Mouse (Mus musculus) midbrain, embryonic 14.5 days (tissue): ENCODE measurements at regions not wholly inside any gene's neighbourhood (a gene's known extent, or its start where the extent isn't known, plus 50 kb on each side); places are given as distances from the start of the nearest gene placed in this dataset.

Experiments
- ATAC-seq: fragments of 200-750 bp; cut with Nextera tagmentation; 2 replicates; pipeline ENCODE4 v1.8.0; 2017; ENCODE audit warnings: moderate number of reproducible peaks, moderate library complexity; ENCODE audit not compliant: low FRiP score, low TSS enrichment
- DNase-seq: peaks from one replicate; pipeline ENCODE4 v3.0.0-alpha.2; 2015
- H3K27ac ChIP-seq: fragments of 300-500 bp; sonication (generic); replicated peaks from 2 replicates; pipeline ENCODE4 v1.5.1; 2014; ENCODE audit warnings: mild to moderate bottlenecking, low read depth, low read length, moderate library complexity
- H3K27me3 ChIP-seq: fragments of 300-500 bp; sonication (generic); 2 replicates; pipeline ENCODE4 v1.6.1; 2014; ENCODE audit warnings: low read length, control low read depth, mixed read lengths; ENCODE audit not compliant: control insufficient read depth, insufficient read depth
- H3K36me3 ChIP-seq: fragments of 300-500 bp; sonication (generic); 2 replicates; pipeline ENCODE4 v1.6.1; 2014; ENCODE audit warnings: low read length, control low read depth; ENCODE audit not compliant: control insufficient read depth, insufficient read depth
- H3K4me1 ChIP-seq: fragments of 300-500 bp; sonication (generic); 2 replicates; pipeline ENCODE4 v1.6.1; 2014; ENCODE audit warnings: mild to moderate bottlenecking, antibody characterized with exemption, low read length, control low read depth; ENCODE audit not compliant: control insufficient read depth, insufficient read depth
- H3K4me2 ChIP-seq: fragments of 300-500 bp; sonication (generic); 2 replicates; pipeline ENCODE4 v1.6.1; 2014; ENCODE audit warnings: mild to moderate bottlenecking, low read length, moderate library complexity
- H3K4me3 ChIP-seq: fragments of 300-500 bp; sonication (generic); replicated peaks from 2 replicates; pipeline ENCODE4 v1.5.1; 2014; ENCODE audit warnings: low read depth, low read length
- H3K9ac ChIP-seq: fragments of 300-500 bp; sonication (generic); replicated peaks from 2 replicates; pipeline ENCODE4 v1.6.1; 2014; ENCODE audit warnings: mild to moderate bottlenecking, low read length, moderate library complexity
- H3K9me3 ChIP-seq: fragments of 300-500 bp; sonication (generic); 2 replicates; pipeline ENCODE4 v1.6.1; 2016; ENCODE audit warnings: low read length, control low read depth, mixed read lengths; ENCODE audit not compliant: control insufficient read depth
- WGBS: fragments of 180-500 bp; shearing (Covaris S2); extraction: QIAGEN DNeasy Blood & Tissue Kit; methylation state at CpG from one replicate; pipeline ENCODE4 v1.1.7; 2014; 5-methylcytosine and 5-hydroxymethylcytosine counted together

DNA sequence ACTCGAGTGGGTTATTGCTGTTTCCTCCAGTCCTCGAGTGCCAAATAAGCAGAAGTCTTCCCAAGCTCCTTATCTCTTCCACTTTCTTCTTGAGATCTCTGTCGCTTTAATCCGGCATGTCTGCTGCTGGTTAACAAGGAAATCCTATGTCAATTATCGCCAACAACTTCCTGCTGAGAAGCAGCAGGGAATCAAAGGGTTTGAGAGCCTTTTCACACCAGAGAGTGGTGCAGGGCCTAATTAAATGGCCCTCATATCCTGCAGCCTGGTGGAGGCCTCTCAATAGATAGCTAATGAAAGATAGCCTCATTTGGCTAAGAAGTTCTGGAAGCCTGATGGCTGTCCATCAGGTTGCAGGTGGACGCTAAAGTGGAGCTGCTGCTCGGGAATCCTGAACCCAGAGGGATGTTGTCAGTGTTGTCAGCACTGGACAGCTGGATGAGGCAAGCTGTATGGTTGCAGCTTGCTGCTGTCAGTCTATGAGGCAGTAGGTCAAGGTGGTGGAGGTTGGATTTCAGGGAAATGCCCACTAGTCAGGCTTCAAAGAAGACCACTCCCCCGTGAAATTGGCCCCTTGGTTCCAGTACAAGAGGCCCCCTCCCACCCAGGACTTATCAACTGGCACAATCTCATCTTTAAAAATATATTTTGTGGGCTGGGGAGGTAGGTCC is 225.5 kb downstream of the Rab11fip2 start:
- Histone ChIP-seq H3K9me3 (no peaks in the 10 kb centered on the region), H3K36me3 (no peaks in the 10 kb centered on the region), H3K9ac (no peak overlapping the region)

DNA sequence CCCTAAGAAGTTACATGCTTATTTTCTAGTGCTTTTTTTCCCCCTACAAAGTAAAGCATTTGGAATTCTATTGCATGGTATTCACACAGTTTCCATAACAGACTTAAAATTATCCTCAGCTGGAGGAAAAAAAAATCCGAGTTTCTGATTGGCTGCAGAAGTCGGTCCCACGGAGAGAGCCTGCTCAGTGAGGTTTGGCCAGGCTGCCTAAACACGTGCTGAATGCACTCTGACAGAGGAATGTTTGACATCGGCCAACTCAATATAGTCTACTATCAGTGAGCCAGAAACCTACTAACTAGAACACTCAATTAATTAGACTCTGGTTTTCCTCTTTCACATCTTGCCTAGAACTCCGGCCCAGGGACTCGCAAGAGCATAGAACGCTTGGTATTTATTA is 204.9 kb downstream of the Rab11fip2 start:
- Histone ChIP-seq H3K27ac (no peak overlapping the region), H3K4me3 (no peak overlapping the region), H3K4me1 (no peaks in the 10 kb centered on the region), H3K9ac (no peak overlapping the region), H3K4me2 (no peak overlapping the region), H3K9me3 (no peaks in the 10 kb centered on the region), H3K27me3 (no peaks in the 10 kb centered on the region), H3K36me3 (no peaks in the 10 kb centered on the region)
- 66% methylated on average over 8 of the region's 8 CpGs for WGBS
- ATAC-seq (no peak), DNase-seq (no peak)

More for the DNA sequence above, 225.5 kb downstream of the Rab11fip2 start:
- H3K4me2 ChIP-seq, result no peak overlapping the region
- no peak overlapping the region for H3K4me3 ChIP-seq
- 6% methylated on average over 8 of the region's 8 CpGs for WGBS
- no peaks in the 10 kb centered on the region for H3K27me3 ChIP-seq
- ATAC-seq (no peak), DNase-seq (peak; percentile 41)
- H3K4me1 ChIP-seq, result no peaks in the 10 kb centered on the region; the same call in 1 of the 2 replicates
- no peak overlapping the region for H3K27ac ChIP-seq

DNA sequence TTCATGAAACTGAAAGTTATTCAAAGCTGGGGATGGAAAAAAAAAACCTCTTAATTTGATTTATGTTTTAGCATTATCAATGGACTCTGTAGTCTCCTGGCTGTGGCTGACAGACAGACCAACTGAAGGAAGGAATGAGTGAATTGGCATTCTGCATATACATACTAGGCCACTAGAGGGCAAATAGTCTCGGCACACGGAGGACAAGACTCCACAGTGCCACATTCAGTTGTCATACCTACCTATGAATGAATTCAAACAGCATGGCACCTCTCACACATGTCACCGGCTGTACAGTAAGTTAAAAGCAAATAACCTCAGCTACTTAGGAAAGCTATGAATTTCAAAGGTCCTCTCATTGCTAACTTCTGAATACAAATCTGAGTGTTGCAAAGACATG is 200.5 kb downstream of the Rab11fip2 start:
- H3K4me3 ChIP-seq, result no peak overlapping the region
- ATAC-seq (no peak), DNase-seq (peak; percentile 76)
- no peaks in the 10 kb centered on the region for H3K27me3 ChIP-seq
- H3K4me1 ChIP-seq, result no peaks in the 10 kb centered on the region
- 26% methylated on average over 3 of the region's 3 CpGs for WGBS
- no peaks in the 10 kb centered on the region for H3K36me3 ChIP-seq
- H3K9ac ChIP-seq, result no peak overlapping the region
- no peak overlapping the region for H3K4me2 ChIP-seq
- H3K27ac ChIP-seq, result no peak overlapping the region
- no peaks in the 10 kb centered on the region for H3K9me3 ChIP-seq

DNA sequence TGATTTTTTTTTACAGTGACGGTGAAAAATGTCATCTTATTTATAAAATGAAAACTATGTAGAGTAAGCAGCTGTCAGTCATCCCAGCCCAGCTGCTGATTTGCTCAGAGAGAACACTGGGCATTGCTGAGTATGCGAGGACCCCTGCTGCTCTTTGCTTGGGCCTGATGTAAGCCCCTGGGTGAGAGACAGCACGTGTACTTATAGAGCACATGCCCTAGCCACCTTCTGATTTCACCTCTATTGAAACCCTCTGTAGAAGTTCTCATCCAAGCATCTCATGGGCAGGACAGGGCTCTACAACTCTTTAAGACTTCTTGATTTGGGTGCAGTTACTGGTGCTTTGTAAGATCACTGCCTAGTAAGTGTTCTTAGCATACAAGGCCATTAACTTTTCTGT is 182.2 kb downstream of the Rab11fip2 start:
- no peak overlapping the region for H3K27ac ChIP-seq
- DNase-seq (no peak), ATAC-seq (no peak)
- no peaks in the 10 kb centered on the region for H3K4me1 ChIP-seq
- H3K9ac ChIP-seq, result no peak overlapping the region
- 42% methylated on average over 3 of the region's 3 CpGs for WGBS
- H3K4me2 ChIP-seq, result no peak overlapping the region
- H3K36me3 ChIP-seq, result no peaks in the 10 kb centered on the region
- no peak overlapping the region for H3K4me3 ChIP-seq
- no peaks in the 10 kb centered on the region for H3K9me3 ChIP-seq
- H3K27me3 ChIP-seq, result no peaks in the 10 kb centered on the region

DNA sequence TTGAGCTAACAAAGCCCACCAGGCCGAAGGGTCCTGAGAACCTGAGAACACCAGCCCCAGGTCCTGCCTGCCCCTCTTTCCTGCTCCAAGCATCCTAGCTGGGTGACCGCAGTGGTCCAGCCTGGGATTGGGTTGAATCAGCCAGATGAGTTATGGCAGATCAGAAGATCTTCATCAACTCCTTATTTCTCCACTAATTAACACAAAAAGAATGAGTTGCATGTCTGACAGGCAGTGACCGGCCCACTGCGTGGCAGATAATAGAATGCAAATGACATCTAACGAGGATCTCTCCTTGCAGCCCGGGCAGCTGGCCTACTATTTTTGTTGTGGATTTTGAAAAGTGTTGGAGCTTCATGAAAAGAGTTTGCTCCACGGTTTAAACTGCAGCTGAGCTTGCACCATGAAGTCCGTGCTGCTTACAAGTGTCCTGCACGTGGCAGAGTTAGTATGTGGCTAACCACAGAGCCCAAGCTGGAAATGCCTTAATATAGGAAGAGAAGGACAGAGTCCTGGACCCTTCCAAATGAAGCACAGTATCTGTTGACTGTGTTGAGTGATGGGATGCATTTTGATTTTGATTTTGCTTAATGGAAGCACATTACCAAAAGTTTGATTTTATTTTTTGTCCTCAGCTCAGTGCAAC is 158.9 kb downstream of the Rab11fip2 start:
- Histone ChIP-seq H3K4me1 (0 out of 2 replicates have a peak, but pooled peaks cover 3% of the 10 kb centered on the region), H3K27ac (no peak overlapping the region), H3K9ac (no peak overlapping the region), H3K9me3 (no peaks in the 10 kb centered on the region), H3K4me3 (no peak overlapping the region), H3K27me3 (no peaks in the 10 kb centered on the region), H3K4me2 (no peak overlapping the region), H3K36me3 (no peaks in the 10 kb centered on the region)
- no peak for ATAC-seq
- DNase-seq, result no peak
- WGBS, result 40% methylated on average over 9 of the region's 9 CpGs

DNA sequence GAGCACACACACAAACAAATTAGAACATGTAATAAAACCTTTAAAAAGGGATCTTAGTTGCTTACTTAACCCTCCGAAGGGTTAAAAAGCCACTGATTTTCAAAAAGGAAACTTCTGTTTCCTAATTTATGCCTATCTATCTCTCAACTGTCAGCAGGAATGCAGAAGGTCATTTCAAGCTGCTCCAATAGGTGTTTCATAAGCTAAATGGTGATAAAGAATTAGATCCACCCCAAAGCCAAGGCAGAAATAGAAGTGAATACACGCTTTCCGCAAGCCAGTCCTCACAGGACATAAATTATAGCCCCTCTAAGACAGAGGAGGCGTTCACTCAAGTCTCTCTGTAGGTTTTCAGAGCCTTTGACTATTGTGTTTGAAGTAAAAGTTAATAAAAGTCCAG is 112.2 kb downstream of the Rab11fip2 start:
- H3K4me2 ChIP-seq, result no peak overlapping the region
- DNase-seq (no peak), ATAC-seq (no peak)
- H3K4me1 ChIP-seq, result no peaks in the 10 kb centered on the region
- no peaks in the 10 kb centered on the region for H3K27me3 ChIP-seq
- WGBS, result 93% methylated on average over 4 of the region's 4 CpGs
- H3K9ac ChIP-seq, result no peak overlapping the region
- H3K9me3 ChIP-seq, result no peaks in the 10 kb centered on the region
- H3K36me3 ChIP-seq, result no peaks in the 10 kb centered on the region
- no peak overlapping the region for H3K27ac ChIP-seq
- H3K4me3 ChIP-seq, result no peak overlapping the region

DNA sequence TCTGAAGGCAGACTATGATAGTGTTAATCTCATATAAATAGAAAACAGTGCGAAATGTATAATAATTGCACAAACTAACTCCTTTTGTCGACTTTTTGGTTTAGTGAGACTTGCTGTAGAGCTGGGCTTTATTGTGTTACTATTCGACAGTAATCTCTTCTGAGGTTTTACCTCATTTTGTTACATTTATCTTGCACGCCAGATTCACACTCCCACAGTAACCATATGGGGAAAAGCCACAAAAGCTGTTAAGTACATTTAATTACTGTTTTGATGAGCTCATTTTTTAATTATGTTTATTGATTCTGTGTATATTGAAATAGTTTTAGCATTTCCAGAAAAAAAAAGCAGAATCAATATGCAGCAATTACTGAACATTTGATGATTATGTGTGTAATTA is 106.3 kb downstream of the Rab11fip2 start:
- Histone ChIP-seq H3K27me3 (no peaks in the 10 kb centered on the region), H3K9me3 (no peaks in the 10 kb centered on the region), H3K4me2 (no peak overlapping the region), H3K9ac (no peak overlapping the region), H3K27ac (no peak overlapping the region), H3K4me3 (no peak overlapping the region), H3K4me1 (no peaks in the 10 kb centered on the region), H3K36me3 (no peaks in the 10 kb centered on the region)
- DNase-seq (no peak), ATAC-seq (no peak)
- WGBS, result 69% methylated on average over 4 of the region's 4 CpGs

DNA sequence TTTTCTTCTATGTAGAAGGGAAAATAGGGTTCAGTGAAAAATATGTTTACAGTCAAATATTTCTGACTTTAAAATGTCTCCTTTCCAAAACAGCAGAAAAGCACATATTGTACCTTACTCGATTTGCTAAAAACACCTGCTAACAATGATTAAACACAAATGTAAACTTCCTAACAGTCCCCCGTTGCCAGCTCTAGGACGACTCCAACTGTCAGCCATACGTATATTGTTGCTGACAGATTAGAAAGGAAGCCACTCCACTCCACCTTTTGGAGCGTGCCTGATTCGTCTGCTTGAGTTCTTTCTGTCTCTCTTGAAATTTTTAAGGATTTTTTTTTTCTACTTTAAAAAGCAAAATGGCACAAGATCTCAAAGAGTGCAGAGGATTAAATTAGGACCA is 105.8 kb downstream of the Rab11fip2 start:
- Histone ChIP-seq H3K27ac (no peak overlapping the region), H3K9me3 (no peaks in the 10 kb centered on the region), H3K4me3 (no peak overlapping the region), H3K4me2 (no peak overlapping the region), H3K4me1 (no peaks in the 10 kb centered on the region), H3K36me3 (no peaks in the 10 kb centered on the region), H3K27me3 (no peaks in the 10 kb centered on the region), H3K9ac (no peak overlapping the region)
- WGBS, result 67% methylated on average over 6 of the region's 6 CpGs
- DNase-seq (no peak), ATAC-seq (no peak)

DNA sequence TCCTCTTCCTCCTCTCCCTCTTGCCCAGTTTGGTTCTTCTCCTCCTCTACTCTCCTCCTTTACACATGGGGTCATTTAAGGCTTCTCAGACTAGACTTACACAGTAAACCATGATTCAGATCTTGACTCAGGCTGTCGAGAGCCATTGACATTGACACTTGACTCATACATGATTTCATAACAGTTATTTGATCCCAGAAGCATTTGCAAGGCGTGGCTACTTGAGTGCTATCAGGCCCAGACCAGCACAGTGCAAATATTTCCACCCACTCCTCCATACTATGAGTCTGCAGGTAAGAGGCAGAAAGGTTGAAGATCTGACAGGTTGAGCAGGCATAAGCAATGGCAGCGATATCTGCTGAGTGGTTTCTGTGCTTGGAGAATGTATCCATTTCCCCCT is 99.2 kb downstream of the Rab11fip2 start:
- no peaks in the 10 kb centered on the region for H3K9me3 ChIP-seq
- no peak for ATAC-seq
- WGBS, result 85% methylated on average over 3 of the region's 3 CpGs
- no peak overlapping the region for H3K27ac ChIP-seq
- no peak for DNase-seq
- H3K4me1 ChIP-seq, result no peaks in the 10 kb centered on the region
- H3K4me3 ChIP-seq, result no peak overlapping the region
- no peak overlapping the region for H3K9ac ChIP-seq
- H3K4me2 ChIP-seq, result no peak overlapping the region
- H3K27me3 ChIP-seq, result no peaks in the 10 kb centered on the region
- H3K36me3 ChIP-seq, result no peaks in the 10 kb centered on the region
